Mouse (Mus musculus) ES-E14 (cell line): ENCODE data around the gene Becn1. TPM values are rescaled to one million over a fixed set of nuclear protein-coding genes. Genes with fewer than 3 reads are reported as not detected.

Experiments
- DNase-seq: peaks from one replicate; pipeline ENCODE4 v3.0.0-alpha.2; 2013; ENCODE audit warnings: low read depth, low spot score
- H3K27ac ChIP-seq: 2 replicates; pipeline ENCODE4 v1.5.1; 2012; ENCODE audit warnings: low read depth, mild to moderate bottlenecking, low read length, moderate library complexity, mixed read lengths; ENCODE audit not compliant: poor library complexity, insufficient read depth, severe bottlenecking
- H3K36me3 ChIP-seq: 2 replicates; pipeline ENCODE4 v1.6.1; 2012; ENCODE audit warnings: mild to moderate bottlenecking, low read length, moderate library complexity, mixed read lengths; ENCODE audit not compliant: control insufficient read depth, poor library complexity, insufficient read depth, severe bottlenecking
- H3K4me1 ChIP-seq, 2 experiments: fragments of 150-350 bp in 1 of 2; sonication (generic) in 1 of 2; 2 replicates each; pipeline ENCODE4 v1.6.1; 2012; ENCODE audit warnings: low read length in 2 of 2, mild to moderate bottlenecking in 1 of 2, mixed read lengths in 1 of 2; ENCODE audit not compliant: control insufficient read depth in 2 of 2, insufficient read depth in 2 of 2, poor library complexity in 1 of 2
- H3K4me3 ChIP-seq, 2 experiments: fragments of 150-350 bp in 1 of 2; sonication (generic) in 1 of 2; 2 replicates each; pipeline ENCODE4 v1.5.1; 2012; ENCODE audit warnings: low read length in 2 of 2, low read depth in 1 of 2, mild to moderate bottlenecking in 1 of 2, mixed read lengths in 1 of 2; ENCODE audit not compliant: insufficient read depth in 1 of 2, poor library complexity in 1 of 2, severe bottlenecking in 1 of 2
- H3K9ac ChIP-seq: 2 replicates; pipeline ENCODE4 v1.6.1; 2012; ENCODE audit warnings: low read depth, mild to moderate bottlenecking, low read length, mixed read lengths; ENCODE audit not compliant: poor library complexity, insufficient read depth, severe bottlenecking
- H3K9me3 ChIP-seq: fragments of 150-350 bp; sonication (generic); 2 replicates; pipeline ENCODE4 v1.6.1; 2012; ENCODE audit warnings: low read depth, mild to moderate bottlenecking, low read length; ENCODE audit not compliant: control insufficient read depth, insufficient read depth
- CHD2 ChIP-seq: IDR thresholded peaks from 2 replicates; pipeline ENCODE4 v1.6.1; 2014; ENCODE audit warnings: mild to moderate bottlenecking, low read depth, low read length, inconsistent platforms
- HCFC1 ChIP-seq: IDR thresholded peaks from 2 replicates; pipeline ENCODE4 v1.6.1; 2012; ENCODE audit warnings: low read length, inconsistent platforms, borderline replicate concordance; ENCODE audit not compliant: insufficient read depth
- MAFK ChIP-seq: IDR thresholded peaks from 2 replicates; pipeline ENCODE4 v1.6.1; 2014; ENCODE audit warnings: mild to moderate bottlenecking, low read depth, low read length, inconsistent platforms; ENCODE audit not compliant: insufficient read depth
- ZC3H11A ChIP-seq: IDR thresholded peaks from 2 replicates; pipeline ENCODE4 v1.6.1; 2012; ENCODE audit warnings: low read depth, mild to moderate bottlenecking, inconsistent platforms, low read length, borderline replicate concordance
- ZNF384 ChIP-seq: IDR thresholded peaks from 2 replicates; pipeline ENCODE4 v1.6.1; 2012; ENCODE audit warnings: low read depth, low read length, inconsistent platforms
- in situ Hi-C, 2 experiments: fragments of 600-800 bp; cut with MboI; formaldehyde crosslinking; loops; one replicate each; pipeline ENCODE4 v1.15.1; 2025; ENCODE audit warnings: low sequenced_read_pairs in 2 of 2, inconsistent platforms in 1 of 2; ENCODE audit not compliant: unreplicated experiment in 2 of 2
- total RNA-seq: library from RNA; depleted of rRNA; stranded (reverse); fragments of 300-350 nt; gene quantifications from 2 replicates; pipeline ENCODE4 v1.2.3, GENCODE M21; 2012

The Becn1 gene
- total RNA-seq, 1 experiment: 89.2 TPM

DNA sequence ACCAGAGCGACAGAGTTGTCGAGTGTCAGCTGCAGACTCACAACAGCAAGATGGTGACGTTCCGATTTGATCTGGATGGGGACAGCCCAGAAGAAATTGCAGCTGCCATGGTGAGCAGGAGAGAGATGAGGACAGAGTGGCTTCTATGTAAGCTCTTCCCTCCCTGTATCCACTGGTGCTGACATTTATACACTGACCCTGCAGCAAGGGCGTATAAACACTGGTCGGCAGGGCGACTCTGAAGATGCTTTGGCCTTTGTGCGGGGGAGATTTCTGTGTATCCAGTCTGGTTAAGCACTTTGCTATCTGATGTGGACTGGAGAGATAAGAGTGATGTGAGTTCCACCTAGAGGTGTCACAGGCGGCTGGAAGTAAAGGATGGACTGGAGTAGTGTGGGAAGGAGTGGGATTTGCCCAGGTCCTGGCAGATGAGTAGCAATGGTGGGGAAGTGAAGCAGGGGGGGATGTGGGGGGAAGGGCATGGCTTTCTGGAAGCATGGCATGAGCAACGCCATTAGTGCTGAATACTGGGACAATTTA, 32.4 kb downstream of the Becn1 start:
- in situ Hi-C loops: no loop called here
- Histone ChIP-seq H3K9me3 (no peaks in the 10 kb centered on the region), H3K4me3 (no peak overlapping the region), H3K36me3 (no peaks in the 10 kb centered on the region), H3K9ac (no peak overlapping the region), H3K4me1 (peaks cover 0 to 11% of the 10 kb centered on the region in 2 experiments; a peak in 1 of 4 replicates), H3K27ac (no peak overlapping the region)
- TF ChIP-seq ZC3H11A (no peak), CHD2 (peak; percentile 11; the same call in 1 of the 2 replicates)
- DNase-seq: no peak

DNA sequence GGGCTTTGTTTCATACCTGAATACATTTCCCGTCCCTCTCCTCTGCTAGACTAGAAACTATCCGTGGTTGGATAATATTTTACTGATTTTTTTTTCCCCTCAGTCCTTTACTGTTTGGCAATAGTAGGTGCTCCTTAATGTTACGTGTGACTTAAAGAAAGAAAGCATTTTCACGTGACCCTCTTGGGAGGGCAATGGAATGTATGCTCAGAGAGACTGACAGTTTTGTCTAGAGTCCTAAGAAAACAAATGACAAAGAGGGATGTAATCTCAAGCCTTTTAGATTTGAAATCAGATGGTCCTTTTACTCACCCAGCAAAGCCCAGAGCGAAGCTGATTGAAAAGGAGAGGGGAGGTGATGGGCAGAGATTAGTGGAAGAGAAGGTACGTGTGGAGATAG, 36.2 kb downstream of the Becn1 start:
- no peak for TF ChIP-seq MAFK
- TF ChIP-seq ZNF384: no peak
- no peak for TF ChIP-seq CHD2
- no peak for TF ChIP-seq ZC3H11A
- TF ChIP-seq HCFC1: no peak

DNA sequence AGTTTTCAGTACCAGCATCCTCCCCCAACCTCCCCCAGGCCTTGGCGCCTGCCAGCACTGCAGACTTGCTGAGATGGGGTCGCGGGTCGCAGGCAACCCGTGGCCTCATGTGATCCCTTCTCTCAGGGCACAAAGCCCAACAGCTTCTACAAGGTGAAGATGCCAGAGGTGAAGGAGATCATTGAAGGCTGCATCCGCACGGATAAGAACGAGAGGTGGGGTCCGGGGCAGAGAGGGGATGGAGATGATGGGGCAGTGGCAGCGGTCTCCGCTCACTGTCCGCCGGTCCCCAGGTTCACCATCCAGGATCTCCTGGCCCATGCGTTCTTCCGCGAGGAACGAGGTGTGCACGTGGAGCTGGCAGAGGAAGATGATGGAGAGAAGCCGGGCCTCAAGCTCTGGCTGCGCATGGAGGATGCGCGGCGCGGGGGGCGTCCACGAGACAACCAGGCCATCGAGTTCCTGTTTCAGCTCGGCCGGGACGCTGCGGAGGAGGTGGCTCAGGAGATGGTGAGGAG, 37.1 kb downstream of the Becn1 start:
- Histone ChIP-seq H3K36me3 (no peaks in the 10 kb centered on the region), H3K4me3 (peak overlapping the region; percentile 34 to 37; a peak in 3 of 4 replicates), H3K9ac (peak overlapping the region; percentile 20), H3K27ac (no peak overlapping the region), H3K9me3 (no peaks in the 10 kb centered on the region), H3K4me1 (peaks cover 0 to 31% of the 10 kb centered on the region in 2 experiments; a peak in 2 of 4 replicates)
- DNase-seq: no peak
- no peak for TF ChIP-seq MAFK
- TF ChIP-seq HCFC1: no peak
- no peak for TF ChIP-seq ZNF384
- TF ChIP-seq ZC3H11A: no peak
- in situ Hi-C loops: no loop called here

More for the DNA sequence above, 36.2 kb downstream of the Becn1 start:
- Histone ChIP-seq H3K4me1 (peaks cover 0 to 32% of the 10 kb centered on the region in 2 experiments; a peak in 2 of 4 replicates), H3K9ac (no peak overlapping the region), H3K36me3 (no peaks in the 10 kb centered on the region), H3K27ac (no peak overlapping the region), H3K9me3 (no peaks in the 10 kb centered on the region), H3K4me3 (no peak overlapping the region)
- in situ Hi-C loops: no loop called here
- no peak for DNase-seq

DNA sequence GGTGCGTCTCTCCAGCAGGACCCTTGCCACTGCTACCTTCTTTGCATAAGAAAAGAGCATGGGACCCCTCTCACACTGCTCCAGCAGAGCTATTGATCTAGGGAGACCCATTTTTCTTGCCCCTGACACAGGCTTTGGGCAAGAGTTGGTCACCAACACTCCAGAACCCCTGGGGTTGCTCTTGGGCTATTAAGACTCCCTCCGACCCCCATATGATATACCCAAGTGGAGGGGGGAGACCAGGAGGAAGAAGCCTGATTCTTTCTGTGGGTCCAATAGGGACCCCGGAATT, 38.2 kb downstream of the Becn1 start:
- no peak overlapping the region for H3K27ac ChIP-seq
- TF ChIP-seq CHD2 (no peak), MAFK (no peak), ZNF384 (no peak), HCFC1 (no peak), ZC3H11A (no peak)
- H3K4me1 ChIP-seq: peaks cover 0 to 30% of the 10 kb centered on the region in 2 experiments; a peak in 2 of 4 replicates
- no peak overlapping the region for H3K9ac ChIP-seq
- in situ Hi-C loops: no loop called here
- no peak overlapping the region for H3K4me3 ChIP-seq
- H3K36me3 ChIP-seq: peaks cover 2% of the 10 kb centered on the region; the same call in 1 of the 2 replicates
- no peak for DNase-seq
- H3K9me3 ChIP-seq: no peaks in the 10 kb centered on the region
